Mouse (Mus musculus): Measurements from ENCODE around the gene Gm5127.

- no peak for TF ChIP-seq CTCF (conservative IDR thresholded peaks at IDR 0.05; ENCODE audit: low read length)
- no peak for TF ChIP-seq NANOG (IDR thresholded peaks at IDR 0.05; ENCODE audit: borderline replicate concordance, low read length)
- TF ChIP-seq POU5F1 (IDR thresholded peaks at IDR 0.05; ENCODE audit: borderline replicate concordance, low read length): no peak
These were observed 134.2 kb downstream of the Gm5127 start for GRCm38 (mm10) chrX:106717160-106717559.

All from E14TG2a.4 (cell line).